9 mouse cellular contexts compared by ENCODE assay signal in the genomic region with DNA sequence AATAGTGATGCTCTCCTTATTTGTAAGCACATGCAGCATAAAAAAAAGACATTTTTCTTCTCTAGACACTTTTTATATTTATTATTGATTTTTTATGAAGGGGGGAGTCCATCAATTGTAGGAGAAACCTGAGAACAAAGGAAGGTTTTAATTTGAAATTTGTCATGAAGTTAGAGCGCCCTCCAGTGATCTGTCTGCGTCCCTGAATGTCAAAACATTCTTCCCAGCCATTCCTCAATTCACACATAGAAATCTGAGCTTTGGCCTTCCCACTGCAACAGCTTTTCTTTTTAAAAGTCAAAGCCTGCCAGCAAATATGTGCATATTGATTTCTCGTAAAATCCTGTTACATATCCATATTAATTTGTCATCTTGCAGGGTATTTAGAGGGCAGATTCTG.
A peak's percentile ranks its signal among the peaks of the same experiment; 100 is the strongest.
DNase-seq lines count a peak whose midpoint lies in the region; ATAC-seq and TF ChIP-seq lines count a peak whose summit lies in the region.
"Had no signal": no experiment of that assay in that cellular context is flagged by ENCODE, and none has a peak within 500 bp of the region (broad histone marks: within the 10 kb centered on the region; RNA-seq: fewer than 3 reads in every experiment).

No protein-coding gene starts in this region.

- H3K4me2 ChIP-seq in forebrain, embryonic 14.5 days (ENCODE audit: low read length): no peak overlapping the region
- no peak overlapping the region for H3K4me2 ChIP-seq in forebrain, embryonic 11.5 days (ENCODE audit: low read depth, low read length, severe bottlenecking)
- no peak overlapping the region for H3K4me2 ChIP-seq in liver, postnatal 0 days (ENCODE audit: low read depth, low read length)
- H3K4me2 ChIP-seq in liver, embryonic 11.5 days: no peak overlapping the region

- no peak for TF ChIP-seq EP300 in liver, postnatal 0 days (IDR thresholded peaks at IDR 0.05; ENCODE audit: low read depth)

- H3K27ac ChIP-seq in forebrain, embryonic 14.5 days (ENCODE audit: low read depth, low read length): no peak overlapping the region
- no peak overlapping the region for H3K27ac ChIP-seq in forebrain, embryonic 11.5 days (ENCODE audit: low read depth, low read length)
- H3K27ac ChIP-seq in liver, postnatal 0 days (ENCODE audit: low read depth): no peak overlapping the region
- H3K27ac ChIP-seq in liver, embryonic 11.5 days (ENCODE audit: low read depth, low read length): no peak overlapping the region

- TF ChIP-seq CTCF in liver, postnatal 0 days (IDR thresholded peaks at IDR 0.05; ENCODE audit: low read depth): peak; percentile 20; the same call in 1 of the 2 replicates
- no peak for TF ChIP-seq CTCF in lung, adult 2 months (IDR thresholded peaks at IDR 0.05; ENCODE audit: insufficient read depth, low read length)

- 9% methylated on average over 3 of the region's 3 CpGs for WGBS in forebrain, embryonic 14.5 days
- WGBS in forebrain, embryonic 11.5 days: 14% methylated on average over 3 of the region's 3 CpGs
- 11% methylated on average over 3 of the region's 3 CpGs for WGBS in liver, postnatal 0 days (ENCODE audit: insufficient replicate concordance)
- WGBS in liver, embryonic 11.5 days: 11% methylated on average over 3 of the region's 3 CpGs
- WGBS in lung, adult 2 months: 13% methylated on average over 3 of the region's 3 CpGs

- no peaks in the 10 kb centered on the region for H3K36me3 ChIP-seq in forebrain, embryonic 14.5 days (ENCODE audit: control insufficient read depth, insufficient read depth, low read length)
- no peaks in the 10 kb centered on the region for H3K36me3 ChIP-seq in forebrain, embryonic 11.5 days (ENCODE audit: control insufficient read depth, insufficient read depth, low read length)
- no peaks in the 10 kb centered on the region for H3K36me3 ChIP-seq in liver, postnatal 0 days (replicated peaks; ENCODE audit: insufficient read depth, low read length)
- H3K36me3 ChIP-seq in liver, embryonic 11.5 days (ENCODE audit: control insufficient read depth, insufficient read depth, low read length): no peaks in the 10 kb centered on the region

- TF ChIP-seq POLR2A in lung, adult 2 months (IDR thresholded peaks at IDR 0.05; ENCODE audit: borderline replicate concordance, extremely low read depth, low read depth, low read length): no peak

- H3K4me3 ChIP-seq in forebrain, embryonic 14.5 days (ENCODE audit: low read depth, low read length): no peak overlapping the region
- no peak overlapping the region for H3K4me3 ChIP-seq in forebrain, embryonic 11.5 days (ENCODE audit: low read depth, low read length)
- no peak overlapping the region for H3K4me3 ChIP-seq in liver, postnatal 0 days (ENCODE audit: low read depth, low read length)
- no peak overlapping the region for H3K4me3 ChIP-seq in liver, embryonic 11.5 days (ENCODE audit: low read depth, low read length)
- no peak overlapping the region for H3K4me3 ChIP-seq in lung, adult 2 months (replicated peaks; ENCODE audit: extremely low read depth, low read depth, low read length)

- H3K9ac ChIP-seq in forebrain, embryonic 14.5 days (ENCODE audit: low read length): no peak overlapping the region
- no peak overlapping the region for H3K9ac ChIP-seq in forebrain, embryonic 11.5 days (ENCODE audit: low read length)
- H3K9ac ChIP-seq in liver, postnatal 0 days (replicated peaks): no peak overlapping the region
- no peak overlapping the region for H3K9ac ChIP-seq in liver, embryonic 11.5 days (ENCODE audit: low read depth, low read length)

- H3K27me3 ChIP-seq in forebrain, embryonic 14.5 days (replicated peaks; ENCODE audit: control insufficient read depth, insufficient read depth, low read length): no peaks in the 10 kb centered on the region
- H3K27me3 ChIP-seq in forebrain, embryonic 11.5 days (ENCODE audit: control insufficient read depth, insufficient read depth, low read length): no peaks in the 10 kb centered on the region
- no peaks in the 10 kb centered on the region for H3K27me3 ChIP-seq in liver, postnatal 0 days (ENCODE audit: insufficient read depth, low read length)
- H3K27me3 ChIP-seq in liver, embryonic 11.5 days (replicated peaks; ENCODE audit: control insufficient read depth, insufficient read depth, low read length): no peaks in the 10 kb centered on the region

- H3K9me3 ChIP-seq in forebrain, embryonic 14.5 days (replicated peaks; ENCODE audit: control insufficient read depth, low read length): no peaks in the 10 kb centered on the region
- no peaks in the 10 kb centered on the region for H3K9me3 ChIP-seq in forebrain, embryonic 11.5 days (ENCODE audit: control insufficient read depth, low read length)
- no peaks in the 10 kb centered on the region for H3K9me3 ChIP-seq in liver, postnatal 0 days (ENCODE audit: low read length)
- no peaks in the 10 kb centered on the region for H3K9me3 ChIP-seq in liver, embryonic 11.5 days (ENCODE audit: control insufficient read depth, low read length)

- ATAC-seq in forebrain, embryonic 14.5 days: peak; percentile 60
- ATAC-seq in forebrain, embryonic 11.5 days (replicated peaks; ENCODE audit: low FRiP score): no peak
- no peak for ATAC-seq in liver, postnatal 0 days
- no peak for ATAC-seq in liver, embryonic 11.5 days (replicated peaks; ENCODE audit: low FRiP score)

- H3K4me1 ChIP-seq in forebrain, embryonic 14.5 days (ENCODE audit: control insufficient read depth, insufficient read depth, low read length): no peaks in the 10 kb centered on the region
- H3K4me1 ChIP-seq in forebrain, embryonic 11.5 days (replicated peaks; ENCODE audit: control insufficient read depth, insufficient read depth, low read length): no peaks in the 10 kb centered on the region
- H3K4me1 ChIP-seq in liver, postnatal 0 days (ENCODE audit: insufficient read depth): no peaks in the 10 kb centered on the region
- no peaks in the 10 kb centered on the region for H3K4me1 ChIP-seq in liver, embryonic 11.5 days (replicated peaks; ENCODE audit: control insufficient read depth, insufficient read depth, low read length)
- no peaks in the 10 kb centered on the region for H3K4me1 ChIP-seq in lung, adult 2 months (ENCODE audit: control insufficient read depth, insufficient read depth, low read length)

- peak; percentile 81 for DNase-seq in forebrain, embryonic 14.5 days (ENCODE audit: low spot score)
- no peak for DNase-seq in forebrain, embryonic 11.5 days (ENCODE audit: low spot score)
- no peak for DNase-seq in liver, postnatal 0 days
- no peak for DNase-seq in liver, embryonic 11.5 days (ENCODE audit: low spot score)
- DNase-seq in embryo, embryonic 9.5 days (ENCODE audit: extremely low spot score): peak; percentile 22
- peak; percentile 52 for DNase-seq in retina, postnatal 1 day
- DNase-seq in gastrocnemius, postnatal 10 days: no peak
- DNase-seq in lung, adult 2 months: no peak
- DNase-seq: cerebellum, adult 8-10 months had no signal

Comparison
In these comparisons a context has a peak if more than half of its experiments do, and no peak if none do; other contexts are left out.
1. DNase-seq: peak in forebrain, embryonic 14.5 days (single experiment), embryo, embryonic 9.5 days (single experiment) and retina, postnatal 1 day (single experiment); none in forebrain, embryonic 11.5 days (single experiment), liver, postnatal 0 days (single experiment), liver, embryonic 11.5 days (single experiment), gastrocnemius, postnatal 10 days (single experiment) and lung, adult 2 months (single experiment).